8 mouse cellular contexts compared by ENCODE assay signal in the genomic region with DNA sequence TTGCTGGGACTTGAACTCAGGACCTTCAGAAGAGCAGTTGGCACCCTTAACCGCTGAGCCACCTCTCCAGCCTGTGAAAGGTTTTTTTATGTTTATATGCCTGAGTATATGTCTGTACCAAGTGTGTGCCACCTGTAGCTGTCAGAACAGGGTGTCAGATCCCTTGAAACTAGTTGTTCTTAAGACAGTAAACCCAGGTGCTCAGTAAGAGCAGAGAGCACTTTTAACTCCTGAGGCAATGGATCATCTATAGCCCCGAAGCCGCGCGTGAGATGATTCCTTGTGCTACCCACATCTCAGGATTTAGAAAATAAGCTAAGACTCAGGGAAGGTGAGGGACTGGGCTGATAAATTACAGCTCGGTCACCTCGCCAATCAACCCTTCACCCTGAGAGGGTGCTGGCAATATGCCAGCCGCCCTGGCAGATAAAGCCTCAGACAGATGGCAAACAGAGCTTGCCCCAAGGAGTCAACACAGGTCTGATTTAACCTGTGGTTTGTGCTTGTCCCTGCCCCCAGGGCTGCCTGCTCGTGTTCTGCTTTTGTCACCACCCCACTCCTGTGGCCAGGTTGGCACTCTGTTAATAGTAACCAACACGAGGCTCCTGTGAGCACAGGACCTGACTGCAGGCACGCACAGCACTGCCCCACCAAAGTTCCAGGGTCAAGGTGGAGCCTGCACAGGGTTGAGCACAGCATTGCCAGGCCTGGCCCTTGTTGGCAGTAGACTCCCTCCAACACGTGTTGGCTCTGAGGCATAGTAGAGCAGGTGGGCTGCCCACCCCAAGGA. TPM values are rescaled to one million over a fixed set of nuclear protein-coding genes. Genes with fewer than 3 reads are reported as not detected.
DNase-seq lines count a peak whose midpoint lies in the region; ATAC-seq and TF ChIP-seq lines count a peak whose summit lies in the region.

No protein-coding gene starts in this region.

- no peaks in the 10 kb centered on the region for H3K27me3 ChIP-seq in embryonic facial prominence, embryonic 11.5 days (ENCODE audit: control insufficient read depth, insufficient read depth, low read length)
- no peaks in the 10 kb centered on the region for H3K27me3 ChIP-seq in embryonic facial prominence, embryonic 10.5 days (replicated peaks; ENCODE audit: low read depth, poor library complexity, severe bottlenecking)
- H3K27me3 ChIP-seq in CH12.LX (replicated peaks) = no peaks in the 10 kb centered on the region

- TF ChIP-seq POLR2A in CH12.LX (IDR thresholded peaks at IDR 0.05; ENCODE audit: low read depth, low read length) = peak; percentile 64; the same call in 1 of the 2 replicates

- no peaks in the 10 kb centered on the region; the same call in 1 of the 2 replicates for H3K4me1 ChIP-seq in embryonic facial prominence, embryonic 11.5 days (ENCODE audit: control insufficient read depth, insufficient read depth, low read length)
- peaks cover 11% of the 10 kb centered on the region for H3K4me1 ChIP-seq in embryonic facial prominence, embryonic 10.5 days
- peaks cover 0 to 9% of the 10 kb centered on the region in 2 experiments; a peak in 2 of 4 replicates for H3K4me1 ChIP-seq in CH12.LX (ENCODE audit: control insufficient read depth in 1 of 2, insufficient read depth in 2 of 2)

- H3K79me2 ChIP-seq in CH12.LX (replicated peaks; ENCODE audit: control insufficient read depth, extremely low read depth, insufficient read depth, poor library complexity, severe bottlenecking) = peaks cover 12% of the 10 kb centered on the region; the same call in 1 of the 2 replicates

- H3K36me3 ChIP-seq in embryonic facial prominence, embryonic 11.5 days (replicated peaks; ENCODE audit: control insufficient read depth, insufficient read depth, low read depth, low read length) = peaks cover 20% of the 10 kb centered on the region
- H3K36me3 ChIP-seq in embryonic facial prominence, embryonic 10.5 days (replicated peaks) = peaks cover 69% of the 10 kb centered on the region
- H3K36me3 ChIP-seq in CH12.LX (replicated peaks in 1 of 2; ENCODE audit: control insufficient read depth in 1 of 2, insufficient read depth in 1 of 2, low read length in 1 of 2) = peaks cover 56 to 80% of the 10 kb centered on the region in 2 experiments

- 0 out of 2 replicates have a peak, but pooled peaks have one; percentile 17 for ATAC-seq in embryonic facial prominence, embryonic 11.5 days (replicated peaks; ENCODE audit: insufficient number of reproducible peaks, low FRiP score, low TSS enrichment, low read depth)
- ATAC-seq in erythroblast, adult 5-6 weeks (replicated peaks; ENCODE audit: low FRiP score, poor library complexity, severe bottlenecking) = peak; percentile 72

- 71% methylated on average over 12 of the region's 12 CpGs for WGBS in embryonic facial prominence, embryonic 11.5 days
- WGBS in embryonic facial prominence, embryonic 10.5 days = 83% methylated on average over 12 of the region's 12 CpGs

- no peak overlapping the region for H3K4me3 ChIP-seq in embryonic facial prominence, embryonic 11.5 days (ENCODE audit: low read depth, low read length)
- H3K4me3 ChIP-seq in embryonic facial prominence, embryonic 10.5 days = no peak overlapping the region
- no peak overlapping the region for H3K4me3 ChIP-seq in CH12.LX (replicated peaks in 1 of 3; ENCODE audit: low read depth in 2 of 3, low read length in 2 of 3, poor library complexity in 1 of 3)

- in situ Hi-C loops in CH12.LX (cut with MboI; ENCODE audit: low pct_ligation_motif_present, low pct_unique_long_range_greater_than_20kb, low sequenced_read_pairs) = loop anchor here (5.0 kb wide), 3 partner anchors 46 to 201 kb away; a partner anchor contains a TSS

- no peak overlapping the region for H3K9ac ChIP-seq in embryonic facial prominence, embryonic 11.5 days (replicated peaks; ENCODE audit: low read length)
- no peak overlapping the region for H3K9ac ChIP-seq in CH12.LX (ENCODE audit: insufficient read depth, low read depth)

- no peak for TF ChIP-seq RAD21 in CH12.LX (IDR thresholded peaks at IDR 0.05; ENCODE audit: low read depth, low read length)

- TF ChIP-seq CTCF in CH12.LX (conservative IDR thresholded peaks at IDR 0.05 in 1 of 2, IDR thresholded peaks at IDR 0.05 in 1 of 2; ENCODE audit: low read depth in 2 of 2, low read length in 2 of 2) = no peak

- dilution Hi-C loops in CH12.LX (cut with MboI; ENCODE audit: extremely low pct_ligation_motif_present, extremely low pct_unique_long_range_greater_than_20kb, low sequenced_read_pairs) = no loop called here

- no peak for DNase-seq in embryonic facial prominence, embryonic 11.5 days (ENCODE audit: low spot score)
- DNase-seq in embryonic facial prominence, embryonic 10.5 days (ENCODE audit: low spot score) = no peak
- DNase-seq in CH12.LX (ENCODE audit: extremely low read depth) = no peak
- DNase-seq in kidney, adult 18-20 months = peak; percentile 79
- DNase-seq in lung, postnatal 10 days = peak; percentile 74
- DNase-seq in c-Kit-positive CD71-positive TER-119-positive erythroid progenitor cells, embryonic 14.5 days (ENCODE audit: low spot score) = no peak
- no peak for DNase-seq in thymus, postnatal 36 days

- no peak overlapping the region for H3K4me2 ChIP-seq in embryonic facial prominence, embryonic 11.5 days (ENCODE audit: low read depth, low read length)
- H3K4me2 ChIP-seq in CH12.LX (ENCODE audit: insufficient read depth, low read depth, poor library complexity, severe bottlenecking) = no peak overlapping the region

- no peak for TF ChIP-seq EP300 in CH12.LX (IDR thresholded peaks at IDR 0.05; ENCODE audit: low read length)

- no peak overlapping the region; the same call in 1 of the 2 replicates for H3K27ac ChIP-seq in embryonic facial prominence, embryonic 11.5 days (replicated peaks; ENCODE audit: low read depth, low read length)
- no peak overlapping the region for H3K27ac ChIP-seq in embryonic facial prominence, embryonic 10.5 days (replicated peaks)
- H3K27ac ChIP-seq in CH12.LX (ENCODE audit: insufficient read depth, low read depth) = 0 out of 2 replicates have a peak overlapping the region, but pooled peaks have one; percentile 31

- H3K9me3 ChIP-seq in embryonic facial prominence, embryonic 11.5 days (replicated peaks; ENCODE audit: control insufficient read depth, low read length) = no peaks in the 10 kb centered on the region
- no peaks in the 10 kb centered on the region for H3K9me3 ChIP-seq in embryonic facial prominence, embryonic 10.5 days
- H3K9me3 ChIP-seq in CH12.LX (replicated peaks; ENCODE audit: low read length) = no peaks in the 10 kb centered on the region

TF ChIP-seq in CH12.LX, 34 proteins besides CTCF, POLR2A, EP300 and RAD21:
- TF ChIP-seq POLR2AphosphoS2 (IDR thresholded peaks at IDR 0.05; ENCODE audit: low read depth, low read length) (peak; percentile 75; the same call in 1 of the 2 replicates), BHLHE40 (IDR thresholded peaks at IDR 0.05; ENCODE audit: low read depth, low read length) (no peak)

RNA-seq across cellular contexts. Expression of a gene that starts 13.5 kb away (rescaled TPM):
- 937 and 1,031 TPM in 2 replicates for polyA plus RNA-seq in embryonic facial prominence, embryonic 11.5 days (2014; fragmentation: Nextera tagmentation; extraction: Ambion mirVana)
- 830 and 831 TPM in 2 replicates for polyA plus RNA-seq in embryonic facial prominence, embryonic 10.5 days (2016; fragmentation: Nextera tagmentation; extraction: Ambion mirVana)
- total RNA-seq in CH12.LX (2012; rRNA removed) (171 and 266 TPM in 2 replicates), CH12.LX (2014; rRNA removed) (380 and 479 TPM in 2 replicates)
- 687 and 712 TPM in 2 replicates for polyA plus RNA-seq in CH12.LX (2012; ENCODE audit: insufficient read length, low read depth)
- 154 and 174 TPM in 2 replicates for total RNA-seq in erythroblast, adult 5-6 weeks (2015; ENCODE audit: low replicate concordance)
- total RNA-seq in erythroblast, adult 5-6 weeks (2017; ENCODE audit: low replicate concordance) = 208 and 211 TPM in 2 replicates

RNA-seq across cellular contexts. Expression of a gene that starts 38.1 kb away (rescaled TPM):
- 121 and 127 TPM in 2 replicates for polyA plus RNA-seq in embryonic facial prominence, embryonic 11.5 days (2014; fragmentation: Nextera tagmentation; extraction: Ambion mirVana)
- polyA plus RNA-seq in embryonic facial prominence, embryonic 10.5 days (2016; fragmentation: Nextera tagmentation; extraction: Ambion mirVana) = 118 and 125 TPM in 2 replicates
- total RNA-seq in CH12.LX (2012; rRNA removed) (25.9 and 29.0 TPM in 2 replicates), CH12.LX (2014; rRNA removed) (56.0 and 56.4 TPM in 2 replicates)
- 50.9 and 56.0 TPM in 2 replicates for polyA plus RNA-seq in CH12.LX (2012; ENCODE audit: insufficient read length, low read depth)
- total RNA-seq in erythroblast, adult 5-6 weeks (2015; ENCODE audit: low replicate concordance) = 34.9 and 93.6 TPM in 2 replicates
- total RNA-seq in erythroblast, adult 5-6 weeks (2017; ENCODE audit: low replicate concordance) = 47.2 and 57.4 TPM in 2 replicates

RNA-seq across cellular contexts. Expression of a gene that starts 44.8 kb away (rescaled TPM):
- 25.5 TPM in 2 replicates for polyA plus RNA-seq in embryonic facial prominence, embryonic 11.5 days (2014; fragmentation: Nextera tagmentation; extraction: Ambion mirVana)
- polyA plus RNA-seq in embryonic facial prominence, embryonic 10.5 days (2016; fragmentation: Nextera tagmentation; extraction: Ambion mirVana) = 26.0 and 27.5 TPM in 2 replicates
- total RNA-seq in CH12.LX (2012; rRNA removed) = 25.3 and 37.5 TPM in 2 replicates
- 9.1 and 10.6 TPM in 2 replicates for total RNA-seq in CH12.LX (2014; rRNA removed)
- polyA plus RNA-seq in CH12.LX (2012; ENCODE audit: insufficient read length, low read depth) = 55.0 and 59.1 TPM in 2 replicates
- 0.63 and 4.6 TPM in 2 replicates for total RNA-seq in erythroblast, adult 5-6 weeks (2015; ENCODE audit: low replicate concordance)
- 0.34 and 0.42 TPM in 2 replicates for total RNA-seq in erythroblast, adult 5-6 weeks (2017; ENCODE audit: low replicate concordance)

Comparison
In these comparisons a context has a peak if more than half of its experiments do, and no peak if none do; other contexts are left out.
1. DNase-seq: peak in kidney, adult 18-20 months (single experiment) and lung, postnatal 10 days (single experiment); none in embryonic facial prominence, embryonic 11.5 days (single experiment), embryonic facial prominence, embryonic 10.5 days (single experiment), CH12.LX (single experiment), c-Kit-positive CD71-positive TER-119-positive erythroid progenitor cells, embryonic 14.5 days (single experiment) and thymus, postnatal 36 days (0 of 2).